Mouse (Mus musculus): Measurements from ENCODE around the gene Ifna4.
"Not testable (repeated sequence)": the region's sequence is repeated elsewhere in the genome, so short reads cannot be mapped to it uniquely, and the experiment has no call there.

GRCm38 (mm10) chr4:88799365-88799764, 42.3 kb upstream of the Ifna4 start, which contains the start of gene Gm13285:
- not testable (repeated sequence) for TF ChIP-seq CTCF (IDR thresholded peaks at IDR 0.05; ENCODE audit: extremely low read depth, insufficient read length, insufficient replicate concordance, low read depth, low read length); POLR2A (IDR thresholded peaks at IDR 0.05; ENCODE audit: low read depth, low read length)

Measured in small intestine, adult 2 months (tissue).